Mouse (Mus musculus) lung, adult 2 months (tissue): ENCODE measurements at regions not wholly inside any gene's neighbourhood (a gene's known extent, or its start where the extent isn't known, plus 50 kb on each side); places are given as distances from the start of the nearest gene placed in this dataset.

Experiments used
- CTCF ChIP-seq: fragments of 200-500 bp; IDR thresholded peaks from 2 replicates; pipeline ENCODE4 v1.5.1; 2011; ENCODE audit warnings: mild to moderate bottlenecking, low read length, control low read depth; ENCODE audit not compliant: insufficient read depth
- POLR2A ChIP-seq: fragments of 200-500 bp; IDR thresholded peaks from 2 replicates; pipeline ENCODE4 v1.6.1; 2011; ENCODE audit warnings: low read depth, mild to moderate bottlenecking, control low read depth, low read length, borderline replicate concordance; ENCODE audit errors: extremely low read depth

GRCm38 (mm10) chr9:46843781-46844180 is 154.8 kb upstream of the Gm4791 start:
- TF ChIP-seq CTCF (no peak), POLR2A (no peak)
